Mouse (Mus musculus) adrenal gland, adult (tissue): ENCODE results near the gene Tmed6.

Source experiments
- DNase-seq, 2 experiments: peaks; one replicate each; pipeline ENCODE4 v3.0.0; 2022 to 2023; ENCODE audit warnings: low spot score in 1 of 2; ENCODE audit not compliant: inconsistent age in 2 of 2

The Tmed6 gene

DNA sequence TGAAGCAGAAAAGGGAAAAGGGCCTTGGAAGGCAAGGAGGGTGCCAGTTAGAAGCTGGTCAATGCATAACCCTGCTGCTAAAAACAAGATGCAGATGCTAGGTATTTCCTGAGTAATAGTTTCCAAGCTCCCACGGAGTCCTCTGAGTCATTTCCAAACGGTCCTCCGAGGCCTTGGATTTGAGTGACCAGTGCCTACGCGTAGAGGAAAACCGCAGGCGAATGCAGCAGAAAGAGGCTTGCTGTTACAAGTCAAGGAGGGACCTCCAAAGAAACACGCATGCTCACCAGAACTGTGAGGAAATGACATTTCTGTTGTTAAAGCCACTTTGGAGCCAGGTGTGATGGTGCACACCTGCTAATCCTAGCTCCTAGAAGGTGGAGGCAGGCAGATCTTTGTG, 42.0 kb downstream of the Tmed6 start:
- peak; percentile 85 to 92 for DNase-seq

DNA sequence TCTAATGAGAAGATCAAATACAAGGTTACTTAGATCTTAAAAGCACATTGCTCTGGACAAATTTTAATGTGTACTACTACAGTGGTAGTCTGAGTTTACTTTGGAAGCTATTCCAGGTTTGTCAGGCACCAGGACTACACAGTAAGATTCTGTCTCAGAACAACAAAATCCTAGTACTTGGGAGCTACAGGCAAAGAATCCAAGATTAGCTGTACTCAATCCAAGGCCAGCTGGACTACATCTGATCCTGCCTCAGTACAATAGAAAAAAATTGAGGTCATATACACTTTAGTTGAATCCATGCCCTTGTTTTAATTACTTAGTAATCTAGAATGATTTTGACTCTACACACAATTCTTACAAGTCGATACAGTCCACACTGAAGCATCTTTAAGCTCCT, 50.5 kb downstream of the Tmed6 start:
- no peak for DNase-seq

GRCm38 (mm10) chr8:107012666-107013065, 52.8 kb downstream of the Tmed6 start:
- peak in 1 of 2 experiments; percentile 52 for DNase-seq
